Mouse (Mus musculus) limb, embryonic 14.5 days (tissue): ENCODE data around the gene Acsl6. TPM values are rescaled to one million over a fixed set of nuclear protein-coding genes. Genes with fewer than 3 reads are reported as not detected.

Experiments
- ATAC-seq: fragments of 200-750 bp; cut with Nextera tagmentation; 2 replicates; pipeline ENCODE4 v1.8.0; 2017; ENCODE audit warnings: low read depth, moderate number of reproducible peaks, moderate TSS enrichment; ENCODE audit not compliant: low FRiP score
- DNase-seq: peaks from one replicate; pipeline ENCODE4 v3.0.0-alpha.2; 2015; ENCODE audit warnings: low spot score
- H3K27ac ChIP-seq: fragments of 300-500 bp; sonication (generic); replicated peaks from 2 replicates; pipeline ENCODE4 v1.5.1; 2014; ENCODE audit warnings: low read depth, mild to moderate bottlenecking, low read length, moderate library complexity, mixed read lengths
- H3K27me3 ChIP-seq: fragments of 300-500 bp; sonication (generic); 2 replicates; pipeline ENCODE4 v1.6.1; 2014; ENCODE audit warnings: low read length, mixed read lengths; ENCODE audit not compliant: control insufficient read depth, insufficient read depth
- H3K36me3 ChIP-seq: fragments of 300-500 bp; sonication (generic); 2 replicates; pipeline ENCODE4 v1.6.1; 2014; ENCODE audit warnings: mild to moderate bottlenecking, low read length, moderate library complexity, mixed read lengths; ENCODE audit not compliant: control insufficient read depth, insufficient read depth
- H3K4me1 ChIP-seq: fragments of 300-500 bp; sonication (generic); 2 replicates; pipeline ENCODE4 v1.6.1; 2014; ENCODE audit warnings: antibody characterized with exemption, low read length, mixed read lengths; ENCODE audit not compliant: control insufficient read depth, insufficient read depth
- H3K4me2 ChIP-seq: fragments of 300-500 bp; sonication (generic); replicated peaks from 2 replicates; pipeline ENCODE4 v1.6.1; 2014; ENCODE audit warnings: low read depth, mild to moderate bottlenecking, low read length, moderate library complexity; ENCODE audit not compliant: severe bottlenecking
- H3K4me3 ChIP-seq: fragments of 300-500 bp; sonication (generic); replicated peaks from 2 replicates; pipeline ENCODE4 v1.5.1; 2014; ENCODE audit warnings: low read length
- H3K9ac ChIP-seq: fragments of 300-500 bp; sonication (generic); 2 replicates; pipeline ENCODE4 v1.6.1; 2014; ENCODE audit warnings: mild to moderate bottlenecking, low read depth, low read length, moderate library complexity; ENCODE audit not compliant: severe bottlenecking
- H3K9me3 ChIP-seq: fragments of 300-500 bp; sonication (generic); 2 replicates; pipeline ENCODE4 v1.6.1; 2016; ENCODE audit warnings: low read length; ENCODE audit not compliant: control insufficient read depth
- POLR2A ChIP-seq: fragments of 200-500 bp; IDR thresholded peaks from 2 replicates; pipeline ENCODE4 v1.8.0; 2012; ENCODE audit warnings: inconsistent platforms, mild to moderate bottlenecking, moderate library complexity, borderline replicate concordance; ENCODE audit not compliant: insufficient read depth, insufficient read length; ENCODE audit errors: extremely low read depth
- WGBS: fragments of 180-500 bp; shearing (Covaris S2); extraction: QIAGEN DNeasy Blood & Tissue Kit; methylation state at CpG from one replicate; pipeline ENCODE4 v1.1.7; 2014; 5-methylcytosine and 5-hydroxymethylcytosine counted together
- polyA plus RNA-seq, 2 experiments: library from polyadenylated mRNA; depleted of rRNA in 1 of 2; stranded (reverse) in 1 of 2; unstranded in 1 of 2; fragments of >200 nt; fragmentation: Nextera tagmentation in 1 of 2; extraction: Ambion mirVana in 1 of 2; gene quantifications; 2 replicates each; pipeline versions ENCODE4 v1.2.1 to v1.2.3; 2012 to 2014

Gene Acsl6
- polyA plus RNA-seq, 2 experiments: 0.47 to 0.91 TPM

DNA sequence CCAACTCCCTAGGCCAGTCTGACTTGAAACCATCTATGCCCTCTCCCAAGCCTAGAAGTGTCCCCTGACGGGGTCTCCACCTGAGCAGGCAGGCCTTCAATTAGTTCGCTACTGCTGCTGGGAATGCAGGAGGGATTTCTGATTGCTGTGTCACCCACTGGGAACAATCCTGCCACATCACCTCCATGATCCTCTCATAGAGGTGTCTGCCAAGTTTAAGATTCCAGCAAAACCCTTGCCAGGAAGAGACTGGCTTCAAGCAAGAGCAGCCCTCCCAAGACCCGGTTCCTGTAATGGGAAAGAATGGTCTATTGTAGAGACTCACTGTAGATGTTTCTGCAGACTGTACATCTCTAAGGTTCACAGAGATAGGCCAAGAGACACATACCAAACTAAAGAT, 992 bp upstream of the Acsl6 start:
- no peaks in the 10 kb centered on the region for H3K36me3 ChIP-seq
- no peak for DNase-seq
- no peak for ATAC-seq
- H3K27me3 ChIP-seq: peaks cover 8% of the 10 kb centered on the region
- H3K4me2 ChIP-seq: no peak overlapping the region
- no peaks in the 10 kb centered on the region for H3K9me3 ChIP-seq
- no peak for TF ChIP-seq POLR2A
- 94% methylated on average over 3 of the region's 3 CpGs for WGBS
- H3K9ac ChIP-seq: no peak overlapping the region
- no peak overlapping the region for H3K27ac ChIP-seq
- no peak overlapping the region for H3K4me3 ChIP-seq
- no peaks in the 10 kb centered on the region for H3K4me1 ChIP-seq

DNA sequence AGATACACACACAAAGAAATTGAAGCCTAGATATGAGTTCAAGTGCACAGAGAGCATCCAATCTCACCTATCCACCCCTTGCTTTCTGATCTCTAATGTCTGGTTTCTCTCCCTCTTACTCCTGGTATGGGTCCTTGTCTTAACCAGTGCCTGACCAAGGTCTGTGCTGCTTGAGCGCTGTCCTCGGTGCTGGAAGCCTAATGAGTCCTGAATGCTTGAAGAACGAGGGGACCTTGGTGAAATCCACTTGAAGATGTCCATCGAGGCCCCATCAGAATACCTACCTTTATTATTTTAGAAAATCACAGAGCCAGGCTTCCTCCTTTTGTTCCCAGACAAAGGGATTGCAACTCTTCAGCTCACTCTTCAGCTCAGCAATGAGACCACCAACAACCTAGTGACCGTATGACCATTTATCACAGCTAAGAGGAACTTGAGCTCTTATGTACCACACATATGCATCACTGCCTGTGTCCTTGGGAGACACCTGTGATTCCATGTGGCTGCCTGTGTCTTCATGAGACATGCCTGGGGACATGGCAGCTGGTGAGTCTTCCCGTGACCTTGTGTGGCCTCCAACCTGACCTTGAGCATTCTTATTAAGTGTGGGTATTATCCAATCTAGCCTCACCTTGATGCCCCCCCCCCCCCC, 396 bp upstream of the Acsl6 start:
- no peak for TF ChIP-seq POLR2A
- Histone ChIP-seq H3K9me3 (no peaks in the 10 kb centered on the region), H3K27me3 (peaks cover 8% of the 10 kb centered on the region), H3K4me1 (no peaks in the 10 kb centered on the region), H3K9ac (no peak overlapping the region), H3K4me3 (no peak overlapping the region), H3K27ac (no peak overlapping the region), H3K36me3 (no peaks in the 10 kb centered on the region), H3K4me2 (peak overlapping the region; percentile 92; the same call in 1 of the 2 replicates)
- ATAC-seq: no peak
- DNase-seq: peak; percentile 81
- whole genome bisulfite sequencing: 15% methylated on average over 6 of the region's 6 CpGs

DNA sequence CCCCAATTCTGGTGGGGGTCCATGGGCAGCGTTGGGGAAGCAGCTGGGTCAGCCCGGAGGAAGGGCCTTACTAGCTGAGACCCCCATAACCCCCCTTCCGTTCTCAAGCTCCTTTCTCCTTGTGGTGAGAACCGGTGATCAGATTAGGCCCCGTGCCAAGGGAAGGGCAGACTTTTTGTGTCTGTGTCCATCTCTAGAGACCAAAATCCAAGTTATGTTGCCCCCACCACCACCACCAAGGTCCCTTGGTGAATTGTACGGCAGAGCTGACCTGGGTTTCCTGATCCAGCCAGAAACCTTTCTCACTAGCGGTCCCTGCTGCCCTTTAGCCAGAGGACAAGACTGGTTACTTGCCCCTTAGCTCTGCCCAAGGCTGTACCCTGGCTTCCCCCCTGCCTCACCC, 874 bp downstream of the Acsl6 start:
- peaks cover 8% of the 10 kb centered on the region for H3K27me3 ChIP-seq
- ATAC-seq: no peak
- peak overlapping the region; percentile 92 for H3K4me2 ChIP-seq
- H3K36me3 ChIP-seq: no peaks in the 10 kb centered on the region
- H3K4me1 ChIP-seq: no peaks in the 10 kb centered on the region
- no peak overlapping the region for H3K27ac ChIP-seq
- H3K9me3 ChIP-seq: no peaks in the 10 kb centered on the region
- no peak for DNase-seq
- peak overlapping the region; percentile 26; the same call in 1 of the 2 replicates for H3K9ac ChIP-seq
- peak overlapping the region; percentile 43 for H3K4me3 ChIP-seq
- TF ChIP-seq POLR2A: no peak
- WGBS: 7% methylated on average over 6 of the region's 7 CpGs

DNA sequence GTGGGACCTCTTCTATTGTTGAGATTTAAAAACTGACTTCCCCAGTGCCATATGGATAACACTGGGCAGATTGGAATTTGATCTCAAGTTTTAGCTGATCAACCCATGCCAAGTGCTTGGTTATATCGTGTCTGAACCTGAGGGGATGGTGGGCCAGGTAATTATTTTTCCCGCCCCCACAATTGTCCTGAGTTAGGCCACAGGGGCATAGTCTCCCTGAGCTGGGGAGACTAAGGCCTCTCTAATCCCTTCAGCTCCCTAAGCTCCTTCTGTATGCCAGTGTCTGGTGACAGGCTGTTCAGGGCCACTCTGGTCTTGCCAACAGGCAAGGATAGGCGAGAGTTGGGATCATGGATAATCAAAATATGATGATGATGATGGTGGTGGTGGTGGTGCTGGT, 1.7 kb downstream of the Acsl6 start:
- WGBS: 80% methylated on average over 3 of the region's 3 CpGs
- H3K9ac ChIP-seq: no peak overlapping the region
- no peak overlapping the region for H3K4me3 ChIP-seq
- DNase-seq: no peak
- ATAC-seq: no peak
- H3K36me3 ChIP-seq: no peaks in the 10 kb centered on the region
- no peaks in the 10 kb centered on the region for H3K4me1 ChIP-seq
- no peak overlapping the region for H3K27ac ChIP-seq
- peaks cover 8% of the 10 kb centered on the region for H3K27me3 ChIP-seq
- H3K9me3 ChIP-seq: no peaks in the 10 kb centered on the region
- no peak for TF ChIP-seq POLR2A
- H3K4me2 ChIP-seq: no peak overlapping the region

DNA sequence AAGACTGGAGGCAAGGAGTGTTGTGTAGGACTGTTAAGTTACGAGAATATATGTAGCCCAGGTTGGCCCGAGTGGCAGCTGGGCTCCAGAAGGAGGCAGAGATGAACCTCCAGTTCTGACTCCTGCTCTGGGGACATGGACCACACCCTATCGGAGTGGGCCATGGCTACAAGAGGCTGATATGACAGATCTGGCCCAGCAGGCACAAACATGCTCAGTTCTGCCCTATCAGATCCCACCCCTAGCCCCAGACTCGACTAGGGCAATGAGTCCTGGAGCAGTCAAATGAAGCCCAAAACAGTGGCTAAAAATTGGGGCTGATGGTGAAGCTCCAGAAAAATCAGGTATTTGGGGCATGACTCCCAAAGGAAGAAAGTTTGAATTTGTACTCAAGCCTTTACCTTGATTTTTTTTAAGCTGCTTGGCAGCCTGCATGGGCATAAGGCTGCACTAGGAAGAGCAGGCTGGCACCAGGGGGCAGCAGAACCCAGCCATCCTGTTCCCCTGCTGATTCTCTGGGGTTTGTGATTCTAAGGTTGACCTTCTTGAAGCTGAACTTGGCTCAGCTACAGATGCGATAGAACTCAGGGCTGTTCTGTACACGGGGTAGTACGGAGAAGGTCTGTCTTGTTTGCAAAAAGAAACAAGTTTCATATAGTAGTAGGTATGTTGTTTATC, 3.7 kb downstream of the Acsl6 start:
- Histone ChIP-seq H3K4me1 (no peaks in the 10 kb centered on the region; the same call in 1 of the 2 replicates), H3K4me2 (no peak overlapping the region), H3K4me3 (no peak overlapping the region), H3K9ac (no peak overlapping the region), H3K27ac (no peak overlapping the region), H3K36me3 (no peaks in the 10 kb centered on the region), H3K27me3 (peaks cover 8% of the 10 kb centered on the region), H3K9me3 (no peaks in the 10 kb centered on the region)
- ATAC-seq (no peak), DNase-seq (peak; percentile 58)
- 76% methylated on average over 7 of the region's 7 CpGs for WGBS
- no peak for TF ChIP-seq POLR2A
